Mouse (Mus musculus) T-helper 1 cell (primary cell): ENCODE data around the gene Mad2l2.
"Not testable (repeated sequence)": the region's sequence is repeated elsewhere in the genome, so short reads cannot be mapped to it uniquely, and the experiment has no call there.

Experiments used
- in situ Hi-C: fragments of 300-600 bp; cut with MboI, MseI; formaldehyde crosslinking; loops from one replicate; pipeline ENCODE4 v1.15.1; 2025; ENCODE audit warnings: high pct_unique_total_duplicates

Gene Mad2l2

DNA sequence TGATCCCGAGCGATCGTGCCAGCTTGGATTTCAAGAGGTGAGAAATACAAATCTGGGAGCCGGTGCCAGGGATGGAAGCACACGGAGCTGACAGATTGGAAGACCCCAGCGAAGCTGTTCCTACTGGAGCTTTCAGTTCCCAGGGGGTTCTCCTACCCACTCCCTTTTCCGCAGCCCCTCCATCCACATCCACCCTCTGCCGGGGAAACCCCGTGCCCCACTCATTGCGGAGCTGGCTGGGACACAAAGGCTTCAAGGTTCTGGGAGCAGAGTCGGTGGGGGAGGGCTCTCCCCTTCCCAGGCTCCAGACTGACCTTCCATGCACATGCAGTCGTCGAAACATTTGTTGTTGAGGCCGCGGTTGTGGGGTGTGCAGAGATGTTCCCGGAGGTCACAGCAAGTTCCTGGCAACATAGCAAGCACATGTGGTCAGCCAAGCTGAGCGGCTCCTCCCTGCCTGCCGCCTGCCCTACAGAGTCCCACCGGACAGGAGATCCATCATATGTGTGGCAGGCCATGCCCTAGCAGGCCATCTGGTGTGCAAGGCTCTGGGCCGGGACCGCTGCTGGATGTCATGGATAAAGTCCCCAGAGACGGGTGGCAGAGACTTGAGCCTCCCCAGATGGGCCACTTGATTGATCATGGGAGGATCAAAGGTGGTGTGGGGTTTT is 22.4 kb upstream of the Mad2l2 start:
- in situ Hi-C loops, result no loop called here

DNA sequence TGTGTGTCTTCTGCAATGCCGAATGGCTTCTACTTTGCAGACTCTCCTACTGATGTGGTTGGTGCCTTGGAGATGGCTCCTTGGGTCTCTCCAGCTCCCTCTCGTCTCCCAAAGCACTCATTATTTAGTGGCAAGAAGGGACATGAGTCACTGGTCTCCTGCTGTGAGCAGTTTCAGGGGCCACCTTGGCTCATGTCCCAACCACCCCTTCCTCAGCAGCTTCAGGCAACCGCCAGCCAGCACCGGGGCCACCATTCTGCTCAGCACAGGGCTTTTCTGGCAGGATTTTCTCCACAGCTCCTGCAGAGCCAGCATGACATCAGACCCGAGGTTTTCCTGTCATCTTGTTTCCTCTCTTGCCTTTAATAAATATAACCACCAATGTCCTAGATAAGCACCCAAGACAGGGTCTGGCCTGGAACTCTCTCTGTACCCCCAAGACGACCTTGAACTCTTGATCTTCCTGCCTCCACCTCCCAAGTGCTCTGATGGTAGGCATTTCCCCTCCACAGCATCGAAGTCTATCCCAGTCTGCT is 21.6 kb upstream of the Mad2l2 start:
- in situ Hi-C loops, result no loop called here

DNA sequence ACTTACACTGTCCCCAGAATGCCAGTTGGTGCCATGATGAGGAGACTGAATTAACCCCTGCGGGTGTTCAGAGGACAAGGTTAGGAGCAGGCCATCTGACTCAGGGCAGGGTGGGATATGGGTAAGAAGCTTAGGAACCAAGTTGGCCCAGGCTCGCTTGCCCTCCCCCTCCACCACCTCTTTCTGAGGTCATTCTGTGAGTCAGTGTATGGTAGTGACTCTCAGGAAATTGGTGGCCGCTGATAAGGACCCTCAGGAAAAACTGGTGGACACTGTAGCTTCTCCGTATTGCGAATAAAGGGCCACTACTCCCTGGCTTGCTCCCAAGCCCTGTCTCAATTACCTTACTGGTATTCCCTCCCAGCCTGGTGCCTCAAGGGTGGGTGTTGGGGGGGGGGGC is 21.0 kb upstream of the Mad2l2 start:
- in situ Hi-C loops, result no loop called here

DNA sequence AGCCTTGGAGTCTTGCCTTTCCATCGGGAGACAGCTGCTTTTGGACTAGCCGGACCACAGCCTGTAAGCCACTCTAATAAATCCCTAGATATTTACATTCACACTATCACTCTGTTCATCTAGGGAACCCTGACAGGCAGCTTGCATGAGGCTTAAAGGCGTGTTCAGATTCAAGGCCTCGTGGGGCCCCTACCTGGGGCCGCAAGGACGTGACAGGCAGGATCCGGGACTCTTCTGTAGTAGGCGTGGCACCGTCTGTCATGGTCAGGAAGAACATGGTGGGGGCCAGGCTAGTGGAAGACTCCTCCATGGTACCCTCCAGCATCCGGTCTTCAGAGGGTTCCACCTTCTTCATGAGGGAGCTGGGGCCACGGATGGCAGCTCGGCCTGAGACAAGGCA is 17.7 kb upstream of the Mad2l2 start:
- in situ Hi-C loops, result loop anchor here (5.0 kb wide), 1 partner anchor 60 kb away; no protein-coding TSS in a partner anchor

DNA sequence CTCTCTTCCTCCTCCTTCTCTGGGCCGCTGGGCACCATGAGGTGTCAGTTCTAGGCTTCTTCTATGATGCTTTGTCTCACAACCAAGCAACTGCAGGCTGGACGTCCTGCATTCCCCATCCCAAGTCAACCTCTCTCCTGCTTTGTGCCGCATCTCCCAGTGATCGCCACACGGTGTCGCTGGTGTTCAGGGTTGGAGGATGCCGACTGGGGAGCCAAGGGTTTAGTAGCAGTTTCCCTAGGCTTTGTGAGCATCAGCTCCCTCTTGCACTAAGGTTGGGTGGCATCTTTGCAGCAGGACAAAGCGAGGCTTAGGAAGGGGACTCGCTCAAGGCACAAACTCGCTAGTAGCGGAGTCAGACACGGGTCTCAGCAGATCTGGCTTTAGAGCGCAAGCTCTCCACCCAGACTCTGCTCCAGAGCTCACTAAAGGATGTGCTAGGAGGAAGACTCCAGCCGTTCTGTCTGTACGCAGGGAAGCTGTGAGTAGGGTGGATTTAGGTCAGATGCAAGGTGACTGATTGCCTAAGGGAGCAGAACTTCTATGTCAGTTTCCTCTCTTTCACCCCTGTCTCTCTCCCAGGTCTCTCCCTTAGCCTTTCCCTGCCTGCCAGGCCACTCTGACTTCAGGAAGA is 15.3 kb upstream of the Mad2l2 start:
- in situ Hi-C loops, result loop anchor here (5.0 kb wide), 1 partner anchor 57 kb away; no protein-coding TSS in a partner anchor

DNA sequence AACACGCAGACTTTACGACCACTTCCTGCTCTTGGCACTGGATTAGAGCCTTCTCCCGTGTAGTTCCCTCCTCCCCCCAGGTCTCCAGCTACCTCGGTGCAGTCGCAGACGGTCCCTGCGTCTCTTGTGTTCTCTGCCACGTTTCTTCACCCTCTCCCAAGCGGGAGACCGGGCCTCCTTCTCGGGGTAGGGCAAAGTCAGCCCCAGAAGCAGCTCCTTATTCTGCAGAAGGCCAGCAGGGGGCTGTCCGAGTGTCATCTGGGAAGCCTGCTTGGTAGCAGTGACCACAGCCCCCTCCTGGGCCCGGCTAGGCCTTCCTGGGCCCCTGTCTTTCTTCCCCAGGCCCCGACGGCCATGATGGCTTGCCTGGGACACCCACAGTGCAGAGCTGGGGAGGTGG is 14.7 kb upstream of the Mad2l2 start:
- in situ Hi-C loops, result no loop called here

DNA sequence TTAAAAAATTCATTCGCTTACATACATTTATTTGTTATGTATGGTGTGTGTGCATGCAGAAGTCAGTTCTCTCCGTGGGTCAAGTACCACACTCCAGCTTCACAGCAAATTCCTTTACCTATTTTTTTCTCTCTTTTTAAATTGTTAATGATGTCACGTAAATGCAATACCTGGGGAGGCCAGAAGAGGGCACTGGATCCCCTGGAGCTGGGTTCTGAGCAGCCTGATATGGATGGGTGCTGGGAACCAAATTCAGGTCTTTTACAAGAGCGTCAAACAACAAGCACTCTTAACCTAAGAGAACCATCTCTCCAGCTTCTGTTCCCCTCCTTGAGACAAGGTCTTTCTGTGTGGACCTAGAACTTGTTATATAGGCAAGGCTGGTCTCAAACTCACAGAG is 13.5 kb upstream of the Mad2l2 start:
- in situ Hi-C loops, result no loop called here

DNA sequence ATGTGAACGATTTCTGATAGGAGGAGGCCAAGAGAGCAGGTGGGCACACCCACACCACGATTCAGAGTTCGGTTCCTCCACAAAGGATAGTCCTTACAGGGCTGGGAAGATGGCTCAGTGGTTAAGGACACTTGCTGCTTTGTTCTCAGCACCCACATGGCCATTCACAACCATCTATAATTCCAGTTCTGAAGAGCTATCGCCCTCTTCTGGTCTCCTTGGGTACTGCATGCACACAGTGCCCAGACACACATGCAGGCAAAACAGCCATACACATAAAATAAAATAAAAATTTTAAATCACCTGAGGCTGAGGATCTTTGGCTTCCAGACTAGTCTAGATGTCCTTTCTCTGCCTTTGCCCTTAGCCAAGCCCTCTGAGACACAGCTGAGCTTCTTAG is 12.8 kb upstream of the Mad2l2 start:
- in situ Hi-C loops, result no loop called here

DNA sequence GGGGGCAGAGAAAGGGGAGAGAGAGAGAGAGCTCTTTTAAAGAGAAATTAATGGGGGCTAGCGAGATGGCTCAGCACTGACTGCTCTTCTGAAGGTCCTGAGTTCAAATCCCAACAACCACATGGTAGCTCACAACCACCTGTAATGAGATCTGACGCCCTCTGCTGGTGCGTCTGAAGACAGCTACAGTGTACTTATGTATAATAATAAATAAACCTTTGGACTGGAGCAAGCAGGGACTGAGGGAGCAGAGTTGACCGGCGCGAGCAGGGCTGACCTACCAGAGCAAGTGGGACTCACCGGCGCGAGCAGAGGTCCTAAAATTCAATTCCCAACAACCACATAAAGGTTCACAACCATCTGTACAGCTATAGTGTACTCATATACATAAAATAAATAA is 10.6 kb upstream of the Mad2l2 start:
- in situ Hi-C loops, result not testable (repeated sequence)

DNA sequence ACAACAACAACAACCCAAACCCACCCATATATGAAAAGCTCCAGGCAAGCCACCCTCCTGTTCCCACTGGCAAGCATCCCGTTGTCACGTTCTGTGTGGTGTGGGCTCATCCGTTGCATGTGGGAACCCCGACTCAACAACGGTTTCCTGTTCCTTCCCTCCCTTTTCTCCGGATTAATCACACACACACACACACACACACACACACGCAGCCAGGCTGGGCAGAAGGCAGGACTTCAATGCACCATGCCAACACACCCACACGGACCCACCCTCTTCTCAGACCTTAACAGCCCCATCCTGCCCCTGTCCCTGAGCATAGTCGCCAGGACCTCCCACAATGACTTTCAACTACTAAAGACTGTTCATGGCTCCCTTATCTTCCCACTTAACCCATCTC is 9.6 kb upstream of the Mad2l2 start:
- in situ Hi-C loops, result no loop called here

DNA sequence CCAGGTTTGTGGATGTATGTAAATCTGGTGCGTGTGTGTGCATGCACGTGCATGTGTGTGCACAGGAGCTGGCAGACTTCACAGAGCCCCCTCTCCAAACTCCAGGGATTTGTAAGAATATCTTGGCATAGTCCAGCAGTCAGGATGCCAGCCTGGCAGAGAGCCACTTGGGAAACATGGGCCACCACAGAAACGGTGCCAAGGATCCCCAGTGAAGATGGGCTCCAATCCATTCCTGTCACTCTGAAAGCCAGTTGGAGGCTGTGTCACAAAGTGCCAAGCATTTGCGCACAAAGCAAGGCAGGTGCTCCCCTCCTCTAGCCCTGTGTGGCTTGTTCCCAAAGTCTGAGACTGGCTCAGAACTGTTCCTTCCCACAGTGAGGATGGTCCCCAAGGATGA is 8.8 kb upstream of the Mad2l2 start:
- in situ Hi-C loops, result no loop called here

DNA sequence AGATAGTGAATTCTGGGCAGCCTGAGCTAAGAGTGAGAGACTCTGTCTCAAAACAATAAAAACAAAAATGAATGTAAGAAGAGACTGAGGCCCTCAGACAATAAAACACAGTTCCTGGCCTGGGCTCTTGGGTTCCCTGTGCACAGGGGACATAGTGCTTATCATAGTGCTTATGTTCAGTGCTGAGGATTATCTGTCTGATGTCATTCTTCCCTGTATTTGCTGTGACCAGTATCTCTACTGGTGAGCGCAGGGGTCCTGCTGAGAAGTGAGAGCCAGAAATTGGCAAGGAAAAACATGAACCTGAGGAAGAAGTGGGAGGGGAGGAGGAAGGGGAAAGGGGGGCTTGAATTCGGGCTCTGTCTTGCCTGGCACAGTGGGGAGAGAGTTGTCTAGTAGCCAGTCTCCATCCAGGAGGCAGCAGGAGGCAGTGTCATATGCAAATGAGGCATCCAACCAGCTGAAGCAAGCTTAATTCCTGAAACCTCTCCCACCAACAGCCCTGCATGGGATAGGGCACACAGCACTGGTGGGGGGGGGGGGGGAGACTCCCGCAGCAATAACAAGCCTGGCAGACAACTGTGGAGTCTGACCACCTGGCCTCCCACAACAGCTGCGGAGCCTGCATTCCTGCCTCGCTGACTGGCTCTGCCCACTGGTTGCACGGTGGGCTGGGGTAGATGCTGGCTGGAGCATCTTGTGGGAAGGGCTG is 8.0 kb upstream of the Mad2l2 start:
- in situ Hi-C loops, result no loop called here

DNA sequence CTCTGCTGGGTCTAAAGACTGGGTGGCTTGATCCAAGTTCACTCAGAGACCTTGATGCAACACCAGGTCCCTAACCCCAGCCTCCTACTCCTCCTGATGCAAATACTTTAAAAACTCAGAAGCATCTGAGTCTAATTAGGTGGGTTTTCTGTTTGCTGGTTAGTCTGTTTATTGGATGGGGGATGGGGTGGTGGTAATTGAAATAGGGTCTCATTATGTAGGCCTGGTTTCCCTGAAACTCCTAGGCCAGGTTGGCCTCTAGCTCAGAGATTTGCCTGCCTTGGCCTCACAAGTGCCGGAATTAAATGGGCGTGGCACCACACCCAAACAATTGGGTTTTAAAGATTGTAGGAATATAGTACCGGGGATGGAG is 7.5 kb upstream of the Mad2l2 start:
- in situ Hi-C loops, result no loop called here

DNA sequence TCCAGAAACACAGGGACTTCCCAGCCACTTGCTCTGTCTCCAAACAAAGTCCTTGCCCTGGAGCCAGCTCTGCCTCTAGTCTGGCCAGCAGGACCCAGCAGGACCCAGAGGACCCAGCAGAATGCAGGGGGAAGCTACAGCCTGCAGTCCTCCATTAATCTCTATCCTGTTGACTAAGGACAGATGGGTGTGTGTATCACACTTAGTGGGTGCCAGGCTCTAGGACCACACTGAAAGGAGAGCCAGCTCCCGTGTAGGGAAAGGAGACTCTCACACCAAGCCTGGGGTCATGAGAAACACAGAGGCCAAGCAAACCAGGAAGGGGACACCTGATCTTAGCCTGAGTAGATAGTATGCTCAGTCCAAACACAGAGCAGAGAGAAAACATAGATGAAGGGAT is 1.9 kb upstream of the Mad2l2 start:
- in situ Hi-C loops, result no loop called here

DNA sequence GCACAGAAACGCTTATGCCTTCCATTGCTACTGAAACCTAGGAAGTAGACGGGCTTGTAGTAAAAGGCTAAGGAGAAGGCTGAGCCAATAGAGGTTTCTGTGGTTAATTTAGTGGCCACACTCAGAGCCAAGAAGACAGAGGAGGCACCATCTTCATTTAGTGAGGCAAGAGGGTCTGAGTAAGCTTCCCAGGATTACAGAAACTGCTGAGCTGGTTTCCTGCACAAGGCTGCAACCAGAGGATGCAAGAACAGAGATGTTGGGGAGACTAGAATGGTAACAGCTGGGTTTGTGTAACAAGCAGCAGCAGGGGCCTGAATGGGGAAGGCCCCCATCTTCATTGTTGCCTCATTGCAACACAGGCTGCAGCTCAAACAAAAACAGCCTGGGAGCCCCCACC is 1.5 kb upstream of the Mad2l2 start:
- in situ Hi-C loops, result no loop called here

DNA sequence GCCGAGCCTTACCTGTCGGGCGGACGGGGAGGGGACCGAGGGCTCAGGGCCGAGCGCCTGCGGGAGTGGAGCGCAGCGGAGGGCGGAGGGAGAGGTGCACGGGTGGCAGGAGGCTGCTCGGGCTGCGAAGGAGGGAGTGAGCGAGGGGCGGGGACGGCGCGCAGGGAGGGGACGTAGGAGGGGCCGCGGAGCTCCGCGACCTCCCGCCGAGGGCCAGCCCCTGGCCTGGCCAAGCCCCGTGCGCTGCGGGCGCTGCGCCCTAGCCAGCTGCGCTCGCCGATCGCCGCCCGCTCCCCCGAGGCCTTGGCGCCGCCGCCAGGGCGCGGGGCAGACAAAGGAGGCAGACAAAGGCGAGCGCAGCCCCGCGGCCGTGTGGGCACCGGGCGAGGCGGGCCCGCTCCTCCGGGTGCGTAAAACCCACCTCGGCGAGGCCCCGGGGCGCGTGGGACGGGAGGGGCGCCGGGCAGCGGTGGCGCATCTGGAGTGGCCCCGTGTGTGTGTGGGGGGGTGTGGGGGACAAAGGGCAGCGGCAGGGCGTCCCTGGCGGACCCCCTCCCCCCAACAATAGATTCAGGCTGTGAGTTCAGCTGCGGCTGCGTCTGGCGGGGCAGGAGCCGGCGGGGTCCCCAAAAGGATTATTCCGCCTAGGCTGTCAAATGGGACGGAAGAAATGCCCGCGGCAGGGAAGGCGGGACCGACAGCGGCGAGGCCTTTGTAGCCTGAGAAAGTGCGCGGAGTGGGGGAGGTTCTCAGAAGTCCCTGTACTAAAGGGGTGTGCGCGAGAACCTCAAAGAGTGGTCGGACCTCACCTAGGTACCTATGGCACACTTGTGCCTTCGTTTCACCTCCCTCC is 603 bp downstream of the Mad2l2 start, which contains the start of gene Draxin:
TSS of gene Draxin (minus strand) at position 138 of the 853 bp plus-strand sequence.
- in situ Hi-C loops, result no loop called here

DNA sequence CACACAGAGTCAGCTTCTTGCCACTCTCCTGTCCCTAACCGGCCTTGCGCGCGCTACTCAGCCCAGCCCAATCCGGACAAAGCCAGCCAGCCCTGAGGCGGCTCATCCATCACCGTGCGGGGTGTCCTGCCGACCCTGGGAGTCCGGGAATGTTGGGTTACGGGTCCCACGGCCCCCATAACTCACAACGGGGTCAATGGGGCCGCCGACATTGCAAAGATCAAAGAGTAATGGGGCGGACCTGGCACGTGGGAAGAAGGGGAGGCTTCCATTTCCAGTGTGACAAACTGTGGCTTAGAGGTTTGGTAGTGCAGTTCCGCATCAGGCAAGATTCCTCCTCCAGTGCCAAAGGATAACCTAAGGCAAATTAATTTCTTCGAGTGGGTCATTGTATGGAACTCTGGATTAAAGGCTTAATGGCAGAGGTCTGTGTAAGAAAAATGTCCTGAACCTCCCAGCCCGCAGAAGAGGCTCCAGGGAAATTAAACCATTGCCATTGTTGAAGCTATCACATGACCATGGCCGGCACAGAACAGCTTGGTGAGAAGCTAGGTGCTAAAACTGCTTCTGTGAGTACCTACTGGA is 1.4 kb downstream of the Mad2l2 start:
- in situ Hi-C loops, result no loop called here

DNA sequence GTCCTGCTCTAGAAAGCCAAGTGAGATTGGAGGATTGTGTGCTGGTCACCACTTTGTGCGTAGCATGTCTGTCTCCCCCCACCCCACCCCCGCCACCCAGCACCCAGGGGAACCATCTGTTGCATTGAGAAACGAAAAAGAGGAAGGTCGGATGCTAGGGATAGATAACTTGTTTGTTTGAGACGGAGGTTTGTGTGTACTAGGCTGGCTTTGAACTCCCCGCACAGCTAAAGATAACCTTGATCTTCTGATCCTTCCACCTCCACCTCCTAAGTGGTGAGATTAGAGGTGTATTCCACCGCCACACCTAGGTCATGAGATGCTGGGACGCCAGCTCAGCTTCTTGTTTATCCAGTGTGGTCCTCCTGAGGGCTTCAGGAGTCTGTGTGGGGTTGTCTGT is 4.8 kb downstream of the Mad2l2 start:
- in situ Hi-C loops, result no loop called here

DNA sequence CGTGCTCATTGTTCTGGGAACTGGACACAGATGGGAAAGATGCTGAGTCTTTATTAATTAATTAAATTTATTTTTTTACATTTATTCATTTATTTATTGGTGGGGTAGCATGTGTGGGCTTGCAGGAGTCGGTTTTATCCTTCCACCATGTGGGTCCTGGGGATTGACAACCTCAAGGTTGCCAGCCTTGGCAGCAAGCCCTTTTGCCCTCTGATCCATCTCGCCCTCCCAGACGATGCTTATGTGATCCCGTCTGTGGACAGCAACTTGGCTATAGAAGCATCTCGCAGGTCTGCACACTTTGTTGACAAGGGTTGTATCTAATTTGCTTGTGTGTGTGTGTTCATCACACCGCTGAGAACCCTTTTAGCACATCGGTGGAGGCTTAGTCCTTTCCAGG is 7.3 kb downstream of the Mad2l2 start:
- in situ Hi-C loops, result no loop called here

DNA sequence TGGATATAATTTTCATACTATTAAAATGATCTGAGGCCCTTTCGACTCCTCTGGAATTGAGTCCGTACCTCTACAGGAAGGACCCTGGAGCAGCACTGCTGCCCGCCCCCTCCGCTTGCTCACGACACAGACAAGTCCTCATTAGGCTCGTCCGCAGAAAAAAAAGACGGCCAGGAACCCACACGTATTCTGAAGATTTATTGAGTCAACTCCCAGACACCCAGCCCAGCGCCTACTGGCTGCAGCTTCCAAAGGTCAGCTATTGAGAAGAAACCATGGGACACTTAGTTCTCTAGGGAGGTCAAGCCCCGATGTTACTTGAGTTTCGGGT is 9.5 kb downstream of the Mad2l2 start:
- in situ Hi-C loops, result no loop called here
